Mouse (Mus musculus): ENCODE results near the gene Tat. TPM values are rescaled to one million over a fixed set of nuclear protein-coding genes. Genes with fewer than 3 reads are reported as not detected.

Tat gene
- total RNA-seq, 1 experiment from 2014 or later, result 46.2 TPM

Other genes starting within 250 kb of the Tat start
- 80.0 and 81.2 TPM in 2 replicates for gene Ap1g1, start 211.9 kb upstream of the Tat start, total RNA-seq (2021)
- gene Phlpp2, start 121.9 kb upstream of the Tat start, total RNA-seq (2021), result 9.6 and 10.1 TPM in 2 replicates
- gene Marveld3, start 28.2 kb upstream of the Tat start, total RNA-seq (2021), result 0.15 and 0.53 TPM in 2 replicates
- 2.1 and 3.9 TPM in 2 replicates for gene Chst4, start 49.3 kb downstream of the Tat start, total RNA-seq (2021)
- 6.7 and 7.4 TPM in 2 replicates for gene Zfp612, start 89.3 kb downstream of the Tat start, total RNA-seq (2021)
- not detected in 2 replicates for gene Gm21964, start 110.8 kb downstream of the Tat start, total RNA-seq (2021)
- gene Gm17720, start 112.3 kb downstream of the Tat start, total RNA-seq (2021), result not detected in 2 replicates
- 0.34 and 0.56 TPM in 2 replicates for gene Calb2, start 177.8 kb downstream of the Tat start, total RNA-seq (2021)
- gene Cmtr2, start 225.2 kb downstream of the Tat start, total RNA-seq (2021), result 7.9 and 8.4 TPM in 2 replicates

Measured in adrenal gland, postnatal 14 days (tissue).